Mouse (Mus musculus) heart, postnatal 36 days (tissue): ENCODE results near the gene Nfib. TPM values are rescaled to one million over a fixed set of nuclear protein-coding genes. Genes with fewer than 3 reads are reported as not detected.

Experiments used
- DNase-seq, 2 experiments: peaks; one replicate each; pipeline ENCODE4 v3.0.0; 2021 to 2022
- intact Hi-C: fragments of 180-260 bp; cut with DNase I; formaldehyde crosslinking; loops from one replicate; pipeline ENCODE4 v1.15.1; 2025
- total RNA-seq, 2 experiments: library from RNA; stranded (reverse); gene quantifications; 2 replicates each; pipeline ENCODE4 v1.2.3; 2021

Gene Nfib
- total RNA-seq, 2 experiments from 2014 or later = 113 to 131 TPM

DNA sequence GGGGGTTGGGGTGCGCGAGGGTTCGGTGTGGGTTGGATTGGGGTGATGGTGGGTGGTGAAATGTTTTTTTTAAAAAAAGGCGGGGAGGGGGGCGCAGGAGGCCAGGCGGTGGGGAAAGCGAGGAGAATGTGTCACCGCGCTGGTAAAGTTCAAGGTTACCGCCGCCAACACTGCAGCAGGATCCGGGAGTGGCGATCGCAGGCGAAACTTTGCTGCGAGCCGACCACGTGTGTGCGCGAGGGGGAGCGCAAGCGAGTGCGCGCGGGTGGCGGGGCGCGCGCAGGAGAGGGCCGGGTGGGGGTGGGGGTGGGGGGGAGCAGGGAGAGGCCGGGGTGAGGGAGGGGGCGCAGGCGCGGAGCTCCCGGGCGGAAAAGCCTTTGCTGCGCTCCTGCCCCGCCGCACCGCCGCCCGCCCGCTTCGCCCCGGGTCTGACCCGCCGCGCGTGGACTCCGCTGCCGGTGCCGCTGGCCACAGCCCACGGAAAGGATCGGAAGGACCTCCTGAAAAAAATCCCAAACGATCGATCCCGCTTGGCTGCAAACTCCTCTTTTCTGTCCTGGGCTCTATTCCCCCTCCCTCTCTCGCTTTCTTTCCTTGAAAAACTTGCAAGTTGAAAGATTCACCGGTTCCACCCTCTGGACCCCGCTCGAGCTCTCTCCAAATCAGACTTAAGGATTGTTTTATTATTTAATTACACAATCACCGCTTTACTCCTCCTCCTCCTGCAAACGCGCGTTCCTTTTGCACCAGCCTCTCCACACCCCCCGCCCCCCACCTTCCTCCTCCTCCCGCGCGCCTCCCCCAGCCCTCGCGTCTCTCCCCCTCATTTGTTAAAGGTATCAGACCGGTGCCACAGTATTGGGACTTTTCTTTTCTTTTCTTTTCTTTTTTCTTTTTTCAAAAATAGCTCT is 200.2 kb downstream of the Nfib start:
- intact Hi-C loops = loop anchor here (2.0 to 5.0 kb wide), 6 partner anchors 59 to 438 kb away; no protein-coding TSS in a partner anchor

DNA sequence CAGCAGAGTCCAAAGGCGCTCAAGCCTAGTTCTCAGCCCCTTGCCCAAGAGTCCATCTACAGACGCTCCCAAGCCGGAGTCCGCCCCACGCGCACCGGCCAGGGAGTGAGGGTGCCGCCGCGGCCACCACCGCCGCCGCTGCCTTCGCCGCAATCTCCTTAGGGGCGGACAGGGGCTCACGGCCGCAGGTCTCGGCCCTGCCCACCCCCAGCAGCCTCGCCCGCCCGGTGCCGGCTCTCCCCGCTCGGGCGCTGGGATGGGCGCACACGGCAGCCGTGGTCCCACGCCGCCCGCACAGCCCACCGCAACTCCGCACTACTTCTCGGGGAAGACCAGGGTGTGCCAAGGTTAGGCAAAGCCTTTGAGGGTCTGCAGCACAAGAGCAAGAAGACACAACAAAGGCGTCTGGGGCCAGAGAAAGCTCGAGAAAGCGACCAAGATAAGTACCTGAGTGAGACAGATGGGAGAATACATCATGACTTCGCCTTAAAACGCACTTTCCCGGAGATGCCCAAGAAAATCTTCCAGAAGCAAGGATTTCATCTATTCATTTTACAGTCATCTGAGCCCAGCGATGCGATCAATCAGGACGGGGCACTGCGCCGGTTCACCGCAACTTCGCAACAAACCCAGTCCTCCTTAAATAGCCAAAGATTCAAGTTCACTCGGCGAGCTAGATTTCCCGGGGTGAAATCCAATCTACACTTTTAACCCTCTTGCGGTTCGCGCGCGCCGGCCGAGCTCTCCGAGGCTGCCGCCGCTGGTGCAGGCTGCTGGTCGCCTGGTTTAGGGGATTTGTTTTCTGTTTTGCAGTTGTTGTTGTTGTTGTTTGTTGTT is 201.0 kb downstream of the Nfib start:
- intact Hi-C loops = loop anchor here (2.0 to 5.0 kb wide), 7 partner anchors 37 to 437 kb away; no protein-coding TSS in a partner anchor
- peak; percentile 55 to 67 for DNase-seq

More for the DNA sequence above, 200.2 kb downstream of the Nfib start:
- DNase-seq = peak; percentile 70 to 86

DNA sequence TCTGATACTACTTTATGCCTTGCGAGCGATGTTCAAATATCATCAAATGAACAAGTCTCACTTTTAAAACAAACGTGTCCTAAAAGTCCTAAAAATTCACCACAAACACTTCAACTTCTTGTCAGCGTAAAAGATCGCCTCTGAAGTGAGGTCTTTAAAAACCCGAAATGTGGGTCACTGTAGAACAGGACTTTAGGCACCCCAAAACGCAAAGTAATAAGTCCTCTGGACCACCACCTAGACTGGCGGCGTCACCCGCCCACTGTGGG is 201.6 kb downstream of the Nfib start:
- intact Hi-C loops = loop anchor here (2.0 to 5.0 kb wide), 5 partner anchors 37 to 199 kb away; no protein-coding TSS in a partner anchor
- no peak for DNase-seq

DNA sequence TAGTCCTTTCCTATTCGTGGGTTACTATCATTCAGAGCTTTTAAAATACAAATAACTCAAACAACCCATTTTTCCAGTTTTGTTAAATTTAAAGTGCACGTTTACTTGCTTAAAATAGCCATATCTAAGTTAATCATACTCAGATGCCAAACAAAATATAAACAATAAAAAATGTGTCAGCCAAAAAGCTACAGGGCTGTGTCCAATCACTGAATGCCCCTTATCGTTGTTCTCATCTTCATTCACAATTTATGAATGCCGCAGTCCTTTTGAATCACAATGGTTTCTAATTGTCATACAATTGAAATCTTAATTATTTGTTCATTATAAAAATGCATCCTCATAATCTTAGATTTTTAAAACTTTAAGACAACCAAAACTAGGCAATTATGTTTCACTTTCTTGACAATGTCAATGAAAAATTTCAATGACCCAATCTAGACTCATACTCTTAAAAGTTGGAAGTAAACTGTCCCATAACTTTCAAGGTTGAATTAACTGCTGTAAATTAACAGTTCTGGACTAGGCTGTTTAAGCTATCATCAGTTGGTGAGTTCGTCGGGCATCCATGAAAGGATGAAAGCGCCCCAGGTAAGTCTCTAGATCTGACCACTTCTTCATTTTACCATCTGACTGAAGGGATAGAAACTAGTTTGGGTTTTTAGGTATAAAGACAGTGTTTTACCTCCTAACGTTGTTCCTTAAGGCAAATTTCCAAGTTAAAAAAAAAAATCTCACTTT is 202.1 kb downstream of the Nfib start:
- intact Hi-C loops = loop anchor here (2.0 to 5.0 kb wide), 5 partner anchors 36 to 199 kb away; no protein-coding TSS in a partner anchor
- no peak for DNase-seq

DNA sequence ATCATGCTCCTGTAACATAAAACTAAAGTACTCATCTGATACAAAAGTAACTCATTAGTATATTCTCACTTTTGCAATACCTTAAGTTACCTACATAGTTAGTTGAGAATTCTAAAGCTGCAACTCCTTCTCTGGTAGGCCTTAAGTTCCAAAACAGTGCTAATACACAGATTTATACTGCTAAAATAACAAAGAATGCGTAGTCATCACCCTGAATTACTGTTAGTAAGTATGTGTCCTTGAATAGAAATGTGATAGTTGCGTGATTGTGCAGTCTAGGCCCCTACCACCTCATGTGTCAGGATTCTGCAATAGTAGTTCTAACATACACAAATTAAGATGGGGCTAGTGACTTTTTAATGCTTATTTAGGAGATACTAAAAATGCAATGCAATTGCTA is 202.9 kb downstream of the Nfib start:
- intact Hi-C loops = loop anchor here (5.0 kb wide), 2 partner anchors 35 to 185 kb away; no protein-coding TSS in a partner anchor

DNA sequence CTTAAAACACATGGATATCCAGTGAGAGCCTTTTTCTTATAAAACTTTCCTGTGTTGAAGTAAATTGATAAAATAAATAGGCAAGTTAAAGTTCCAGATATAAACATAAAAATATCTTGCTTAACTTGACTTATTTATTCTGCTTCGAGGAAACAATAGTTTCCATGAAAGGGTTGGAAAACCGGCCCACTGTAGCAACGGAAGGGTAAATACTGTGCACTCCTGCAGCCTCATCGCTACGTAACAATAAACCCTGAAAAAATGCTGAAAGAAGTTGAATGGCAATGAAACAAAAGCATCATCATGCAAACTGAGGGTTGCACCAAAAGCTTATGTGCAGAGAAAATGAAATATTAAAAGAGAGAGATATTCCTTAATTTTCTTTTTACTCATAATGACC is 203.5 kb downstream of the Nfib start:
- DNase-seq = no peak
- intact Hi-C loops = loop anchor here (5.0 kb wide), 2 partner anchors 35 to 185 kb away; no protein-coding TSS in a partner anchor

More for the DNA sequence above, 202.9 kb downstream of the Nfib start:
- DNase-seq = no peak

DNA sequence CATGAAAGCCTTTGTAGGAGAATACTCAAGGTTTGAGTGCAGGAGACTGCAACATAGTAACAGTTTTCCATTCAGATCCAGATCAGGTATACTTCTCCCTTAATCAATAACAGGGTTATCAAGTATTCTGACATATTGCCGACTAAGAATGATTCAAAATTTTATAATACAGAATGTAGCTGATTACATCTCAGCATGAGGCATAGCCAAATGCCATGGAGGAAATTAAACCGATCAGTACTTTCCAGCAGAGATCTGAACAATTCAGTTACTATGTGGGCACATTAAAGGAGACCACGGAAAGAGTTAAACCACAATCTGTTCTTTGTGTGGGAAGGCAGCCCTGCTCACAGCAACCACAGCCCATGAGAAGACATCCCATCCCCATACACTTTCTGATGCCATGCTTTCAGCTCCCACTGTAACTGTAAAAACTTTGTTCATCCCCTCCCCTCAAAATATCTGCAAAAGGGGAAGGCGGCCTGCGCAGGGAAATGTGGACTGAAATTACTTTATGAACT is 204.9 kb downstream of the Nfib start:
- no peak for DNase-seq
- intact Hi-C loops = loop anchor here (2.0 to 5.0 kb wide), 3 partner anchors 16 to 183 kb away; no protein-coding TSS in a partner anchor

DNA sequence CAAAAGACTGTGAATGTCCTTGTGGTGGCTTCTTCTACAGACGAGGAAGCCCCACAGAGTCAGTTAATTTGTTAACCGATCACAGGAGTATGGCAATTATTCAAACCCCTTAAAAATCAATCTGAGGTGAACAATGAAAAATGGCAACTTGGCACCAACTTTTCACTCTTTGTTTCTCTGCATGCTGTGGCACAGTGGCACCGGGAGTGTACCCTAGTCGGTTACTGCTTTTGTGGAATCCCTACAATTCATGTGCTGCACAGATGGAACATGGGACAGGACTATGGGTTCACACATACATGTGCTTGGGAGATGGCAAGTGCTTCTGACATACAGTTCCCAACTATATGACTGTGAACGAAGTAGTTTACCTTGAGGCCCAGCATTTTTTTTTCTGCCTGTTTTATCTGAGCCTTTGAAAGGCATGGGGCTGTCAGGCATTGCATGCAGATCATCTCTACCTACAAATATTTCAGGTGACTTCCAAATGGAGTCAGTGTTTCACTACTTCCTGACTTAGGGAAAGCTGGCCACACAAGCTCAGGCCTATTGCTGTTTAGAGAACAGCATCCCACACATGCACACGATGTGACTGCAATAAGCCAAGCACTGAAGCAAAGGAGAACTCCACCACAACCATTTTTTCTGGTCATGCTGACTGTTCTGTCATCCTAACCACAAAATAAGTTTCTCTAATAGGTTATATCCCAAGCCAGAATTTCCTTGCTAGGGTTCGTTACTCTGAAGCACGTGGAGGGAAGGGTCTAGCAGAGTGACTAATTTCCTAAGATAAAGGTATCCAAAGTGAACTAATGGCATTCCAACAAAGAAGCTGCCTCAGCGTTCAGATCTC is 205.6 kb downstream of the Nfib start:
- peak in 1 of 2 experiments; percentile 29 for DNase-seq
- intact Hi-C loops = loop anchor here (2.0 to 5.0 kb wide), 3 partner anchors 15 to 183 kb away; no protein-coding TSS in a partner anchor

DNA sequence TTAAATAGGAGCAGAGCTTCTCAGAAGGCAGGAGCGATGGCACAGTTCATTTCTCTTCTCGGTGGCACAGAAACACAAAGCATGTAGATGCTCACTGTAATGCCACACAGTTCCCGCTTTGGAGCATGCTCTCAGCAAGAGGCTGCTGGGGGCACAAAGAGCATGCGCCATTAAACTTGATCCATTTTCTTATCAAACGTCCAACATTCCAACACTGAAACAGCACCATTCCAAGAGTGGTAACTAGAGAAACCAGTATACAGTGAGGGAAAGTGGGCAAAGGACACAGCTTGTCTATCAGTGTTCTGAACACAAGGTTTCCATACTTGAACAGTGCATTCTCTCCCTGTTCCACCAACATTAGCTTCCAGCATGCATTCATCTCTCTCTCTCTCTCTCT is 206.3 kb downstream of the Nfib start:
- DNase-seq = peak; percentile 25 to 48
- intact Hi-C loops = no loop called here

DNA sequence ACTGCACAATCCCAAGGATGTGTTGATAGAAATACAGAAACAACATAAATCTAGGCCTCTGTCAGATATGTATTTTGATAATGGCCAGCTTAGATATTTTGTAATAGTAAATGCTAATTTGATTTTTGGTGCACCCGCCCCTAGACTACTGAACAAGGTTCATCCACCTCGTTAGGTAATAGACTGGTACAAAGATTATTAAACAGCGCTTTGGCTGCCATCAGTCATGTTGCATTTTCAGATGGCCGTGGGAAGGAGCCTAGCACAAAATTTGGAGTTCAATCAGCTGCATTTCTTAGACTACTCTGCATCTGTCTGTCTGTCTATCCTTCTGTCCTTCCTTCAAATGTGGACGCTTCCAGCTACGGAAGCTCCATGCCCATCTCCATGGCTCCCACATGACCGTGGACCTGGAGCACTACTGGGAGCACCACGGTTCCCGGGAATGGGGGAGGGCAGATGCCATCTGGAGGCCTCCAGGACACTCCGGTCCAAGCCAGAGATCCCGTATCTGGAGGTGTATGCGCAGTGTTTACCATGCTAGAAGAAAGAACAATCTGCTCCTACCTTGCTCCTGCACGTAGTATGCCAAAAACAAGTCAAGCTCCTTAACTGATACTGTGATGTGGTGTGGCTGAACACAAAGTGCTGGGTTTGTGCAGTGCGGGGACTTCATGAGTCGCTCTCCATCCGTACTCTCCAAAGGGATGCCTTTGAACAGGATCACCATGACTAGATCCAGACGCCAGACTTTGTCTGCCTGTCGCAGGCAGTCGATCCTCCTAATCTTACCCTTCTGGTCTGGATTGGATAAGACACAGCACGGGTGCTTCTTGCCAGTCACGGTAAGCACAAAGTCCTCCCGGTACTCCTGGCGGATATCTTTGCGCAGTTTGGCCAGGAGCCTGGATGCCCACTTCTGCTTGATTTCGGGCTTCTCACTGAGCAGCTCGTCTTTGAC is 207.6 kb downstream of the Nfib start:
- intact Hi-C loops = no loop called here

DNA sequence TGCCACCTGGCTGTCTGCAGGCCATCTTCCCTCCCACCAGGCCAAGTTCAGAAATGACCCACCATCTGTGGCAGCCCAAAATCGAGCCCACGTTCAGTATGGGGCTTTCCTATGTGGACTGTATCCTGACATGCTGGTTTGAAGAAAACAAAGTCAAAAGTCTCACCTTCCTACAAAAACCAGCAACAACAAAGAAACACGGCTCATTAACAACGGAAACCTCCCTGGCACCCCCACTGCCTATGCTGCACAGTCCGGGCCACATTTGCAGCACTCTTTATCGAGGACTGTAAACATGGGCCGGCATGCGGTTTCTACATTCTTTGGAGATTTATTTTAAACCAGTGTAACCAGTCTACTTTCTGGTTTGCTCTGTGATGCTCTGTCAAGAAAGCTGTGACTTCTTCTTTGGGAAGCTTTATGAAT is 208.4 kb downstream of the Nfib start:
- intact Hi-C loops = no loop called here
- peak in 1 of 2 experiments; percentile 32 for DNase-seq

More for the DNA sequence above, 207.6 kb downstream of the Nfib start:
- DNase-seq = peak; percentile 40 to 44

DNA sequence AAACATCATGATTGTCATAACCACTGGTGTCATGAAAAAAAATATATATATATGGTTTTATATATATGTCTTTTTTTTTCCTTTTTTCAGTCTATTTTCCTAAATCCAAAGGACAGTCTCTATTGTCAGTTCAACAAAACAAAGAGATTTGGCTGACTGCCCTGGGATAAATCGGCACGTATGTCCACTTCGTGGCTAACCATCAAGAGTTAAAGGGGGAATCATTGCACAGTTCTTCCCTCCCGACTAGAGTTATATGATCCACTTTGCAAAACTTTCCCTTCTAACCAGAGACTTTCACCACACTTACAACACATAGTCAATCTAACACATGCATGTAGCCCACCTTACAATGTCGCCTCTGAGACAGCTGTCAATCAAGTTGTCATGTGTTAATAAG is 209.2 kb downstream of the Nfib start:
- intact Hi-C loops = no loop called here
- no peak for DNase-seq

DNA sequence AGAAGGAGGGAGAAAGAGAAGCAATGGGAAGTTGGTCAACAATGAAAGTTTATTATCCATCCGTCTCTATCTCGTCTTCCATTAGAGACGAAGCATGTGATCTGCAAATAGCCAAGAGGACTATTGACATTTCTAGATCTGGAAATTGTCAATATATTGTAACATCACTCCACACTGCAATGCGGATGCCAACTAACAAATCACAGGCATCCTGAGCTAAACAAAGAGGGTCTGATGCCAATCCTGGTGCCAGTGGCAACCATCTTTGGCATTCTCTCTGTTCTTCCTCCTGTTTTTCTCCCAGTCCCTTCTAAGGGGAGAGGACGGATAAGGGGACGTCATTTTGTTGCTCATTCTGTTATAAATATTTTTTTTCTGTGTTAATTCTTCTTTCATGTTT is 209.9 kb downstream of the Nfib start:
- DNase-seq = no peak
- intact Hi-C loops = no loop called here

DNA sequence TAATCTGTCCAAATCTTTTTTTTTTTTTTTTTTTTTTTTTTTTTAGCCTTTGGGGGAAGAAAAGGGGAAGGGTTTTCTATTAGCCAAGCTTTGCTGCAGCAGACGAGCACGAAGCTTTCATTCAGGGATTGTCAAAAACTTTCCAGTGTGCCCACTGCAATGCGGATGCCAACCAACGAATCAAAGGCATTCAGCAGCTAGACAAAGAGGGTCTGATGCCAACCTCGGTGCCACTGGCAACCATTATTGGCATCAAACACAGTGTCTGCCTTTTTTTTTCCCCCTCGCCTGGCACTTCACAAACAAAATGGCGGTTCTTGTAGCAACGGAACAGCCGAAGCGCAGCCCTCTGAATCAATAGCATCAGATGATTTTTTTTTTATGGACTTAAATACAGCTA is 210.7 kb downstream of the Nfib start:
- no peak for DNase-seq
- intact Hi-C loops = no loop called here

DNA sequence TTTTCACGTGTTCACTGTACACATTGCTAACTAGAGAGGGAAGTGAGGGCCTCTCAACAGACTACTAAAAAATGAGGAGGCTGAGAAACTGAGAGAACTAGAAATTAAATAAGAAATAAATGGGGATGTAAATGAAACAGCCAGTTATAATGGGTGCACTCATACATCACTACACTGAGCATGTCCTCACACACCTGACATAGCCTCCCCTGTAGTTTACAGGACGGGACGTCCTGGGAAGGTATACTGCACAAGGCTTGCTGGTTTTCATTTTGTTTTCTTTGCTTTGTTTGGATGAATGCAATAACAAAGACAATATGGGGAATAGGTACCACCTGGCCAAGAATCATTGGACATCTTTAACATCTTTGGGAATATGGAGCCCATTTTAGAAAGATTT is 211.1 kb downstream of the Nfib start:
- intact Hi-C loops = no loop called here
- DNase-seq = no peak

DNA sequence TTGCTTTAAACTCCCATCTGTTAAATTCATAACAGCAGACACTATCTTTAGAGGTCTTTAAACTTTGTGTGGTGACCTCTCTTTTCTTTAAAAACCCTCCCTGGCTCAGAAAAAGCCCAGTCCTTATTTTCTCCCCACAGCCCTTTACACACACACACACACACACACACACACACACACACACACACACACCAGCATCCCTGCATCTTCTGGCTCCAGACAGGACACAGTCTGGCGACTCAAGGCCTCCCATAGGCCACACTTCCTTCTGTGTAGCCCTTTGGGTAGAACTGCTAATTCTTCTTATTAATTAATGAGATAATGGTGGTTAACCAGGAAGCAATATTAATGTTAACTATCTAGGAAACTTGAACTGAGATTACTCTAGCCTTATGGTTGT is 211.7 kb downstream of the Nfib start:
- intact Hi-C loops = no loop called here
- no peak for DNase-seq

DNA sequence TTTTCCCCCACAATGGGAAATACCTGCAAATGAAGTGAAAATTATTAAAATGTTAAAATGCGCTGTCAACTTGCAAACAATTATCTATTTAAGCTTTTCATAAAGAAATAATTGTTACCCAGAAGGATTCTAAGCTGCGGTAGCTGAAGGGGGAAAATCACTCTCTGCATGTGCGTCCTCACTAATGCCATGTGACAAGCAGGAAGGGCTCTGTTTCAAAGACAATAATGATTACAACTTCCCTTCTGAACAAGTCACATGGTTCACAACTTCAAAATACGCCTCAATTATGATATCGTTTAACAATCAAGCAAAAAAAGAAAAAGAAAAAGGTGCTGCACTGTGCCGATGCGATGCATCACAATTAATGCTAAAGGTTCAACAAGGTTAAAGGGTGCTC is 212.2 kb downstream of the Nfib start:
- intact Hi-C loops = no loop called here

DNA sequence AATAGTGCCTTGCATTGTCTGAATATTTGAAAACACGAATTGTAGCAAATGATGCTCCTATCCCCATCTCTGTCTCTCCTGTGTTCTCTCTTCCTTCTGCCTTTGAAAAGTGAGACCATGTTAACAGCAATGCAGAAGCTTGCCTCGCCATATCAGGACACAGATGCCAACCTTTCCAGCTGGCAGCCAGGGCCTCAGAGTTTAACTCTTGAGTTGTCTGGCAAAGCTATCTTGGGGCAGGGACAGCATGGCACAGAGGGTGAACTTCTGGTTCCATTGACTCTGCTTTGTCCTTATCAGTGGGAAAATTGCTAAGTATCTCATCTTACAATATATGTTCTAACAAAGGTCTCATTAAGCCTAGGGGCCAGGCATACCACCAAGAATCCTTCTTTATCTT is 212.8 kb downstream of the Nfib start:
- DNase-seq = no peak
- intact Hi-C loops = no loop called here

More for the DNA sequence above, 212.2 kb downstream of the Nfib start:
- no peak for DNase-seq
